Mouse (Mus musculus): Measurements from ENCODE around the gene Rpl29. TPM values are rescaled to one million over a fixed set of nuclear protein-coding genes. Genes with fewer than 3 reads are reported as not detected.

The Rpl29 gene
- polyA plus RNA-seq, 1 experiment from 2014 or later: 1,370 TPM

- ATAC-seq (ENCODE audit: low FRiP score, low TSS enrichment): peak; percentile 81
- H3K4me1 ChIP-seq (ENCODE audit: control insufficient read depth, insufficient read depth, low read length): peaks cover 18% of the 10 kb centered on the region
- H3K4me3 ChIP-seq (ENCODE audit: low read length): peak overlapping the region; percentile 53
- peak overlapping the region; percentile 67 for H3K27ac ChIP-seq (ENCODE audit: low read depth, low read length)
- H3K9me3 ChIP-seq (ENCODE audit: control insufficient read depth, low read length): no peaks in the 10 kb centered on the region
- peak overlapping the region; percentile 75 for H3K9ac ChIP-seq (ENCODE audit: low read depth, low read length)
- H3K36me3 ChIP-seq (ENCODE audit: control insufficient read depth, insufficient read depth, low read length): peaks cover 35% of the 10 kb centered on the region
- peak overlapping the region; percentile 98 for H3K4me2 ChIP-seq (replicated peaks; ENCODE audit: low read depth, low read length)
- WGBS: 2% methylated on average over 67 of the region's 99 CpGs
- H3K27me3 ChIP-seq (ENCODE audit: control insufficient read depth, insufficient read depth, low read length): no peaks in the 10 kb centered on the region
Observed at GRCm38 (mm10) chr9:106464751-106465541, 35.7 kb downstream of the Rpl29 start.

GRCm38 (mm10) chr9:106465571-106466200, 36.4 kb downstream of the Rpl29 start, which contains the start of gene Gpr62:
Gene Gpr62 (minus strand): TSS chr9:106465938.
- Histone ChIP-seq H3K9ac (ENCODE audit: low read depth, low read length) (peak within 1 kb of the TSS; percentile 75), H3K4me3 (ENCODE audit: low read length) (peak within 1 kb of the TSS; percentile 53), H3K4me2 (replicated peaks; ENCODE audit: low read depth, low read length) (peak within 1 kb of the TSS; percentile 98), H3K27ac (ENCODE audit: low read depth, low read length) (peak within 1 kb of the TSS; percentile 67), H3K9me3 (ENCODE audit: control insufficient read depth, low read length) (no peaks in the 10 kb centered on the region), H3K27me3 (ENCODE audit: control insufficient read depth, insufficient read depth, low read length) (no peaks in the 10 kb centered on the region), H3K4me1 (ENCODE audit: control insufficient read depth, insufficient read depth, low read length) (peaks cover 11% of the 10 kb centered on the region), H3K36me3 (ENCODE audit: control insufficient read depth, insufficient read depth, low read length) (peaks cover 28% of the 10 kb centered on the region)
- 25% methylated on average over 26 of the region's 26 CpGs for WGBS
- ATAC-seq (ENCODE audit: low FRiP score, low TSS enrichment): no peak

- no peak overlapping the region for H3K4me3 ChIP-seq (ENCODE audit: low read length)
- H3K4me1 ChIP-seq (ENCODE audit: control insufficient read depth, insufficient read depth, low read length): peaks cover 9% of the 10 kb centered on the region
- no peaks in the 10 kb centered on the region for H3K27me3 ChIP-seq (ENCODE audit: control insufficient read depth, insufficient read depth, low read length)
- peaks cover 19% of the 10 kb centered on the region for H3K36me3 ChIP-seq (ENCODE audit: control insufficient read depth, insufficient read depth, low read length)
- H3K9me3 ChIP-seq (ENCODE audit: control insufficient read depth, low read length): no peaks in the 10 kb centered on the region
- H3K4me2 ChIP-seq (replicated peaks; ENCODE audit: low read depth, low read length): no peak overlapping the region
- 90% methylated on average over 6 of the region's 6 CpGs for WGBS
- ATAC-seq (ENCODE audit: low FRiP score, low TSS enrichment): no peak
- no peak overlapping the region for H3K27ac ChIP-seq (ENCODE audit: low read depth, low read length)
- H3K9ac ChIP-seq (ENCODE audit: low read depth, low read length): no peak overlapping the region
Observed at GRCm38 (mm10) chr9:106466721-106467120, 37.5 kb downstream of the Rpl29 start.

- Histone ChIP-seq H3K9ac (ENCODE audit: low read depth, low read length) (no peak overlapping the region), H3K4me2 (replicated peaks; ENCODE audit: low read depth, low read length) (no peak overlapping the region), H3K4me1 (ENCODE audit: control insufficient read depth, insufficient read depth, low read length) (peaks cover 13% of the 10 kb centered on the region), H3K27ac (ENCODE audit: low read depth, low read length) (no peak overlapping the region), H3K27me3 (ENCODE audit: control insufficient read depth, insufficient read depth, low read length) (no peaks in the 10 kb centered on the region), H3K36me3 (ENCODE audit: control insufficient read depth, insufficient read depth, low read length) (peaks cover 10% of the 10 kb centered on the region), H3K4me3 (ENCODE audit: low read length) (no peak overlapping the region), H3K9me3 (ENCODE audit: control insufficient read depth, low read length) (no peaks in the 10 kb centered on the region)
- ATAC-seq (ENCODE audit: low FRiP score, low TSS enrichment): no peak
- 80% methylated on average over 7 of the region's 7 CpGs for WGBS
Observed at GRCm38 (mm10) chr9:106467746-106468145, 38.5 kb downstream of the Rpl29 start.

GRCm38 (mm10) chr9:106469317-106469716, 40.1 kb downstream of the Rpl29 start:
- Histone ChIP-seq H3K9me3 (ENCODE audit: control insufficient read depth, low read length) (no peaks in the 10 kb centered on the region), H3K36me3 (ENCODE audit: control insufficient read depth, insufficient read depth, low read length) (no peaks in the 10 kb centered on the region), H3K4me2 (replicated peaks; ENCODE audit: low read depth, low read length) (no peak overlapping the region), H3K27ac (ENCODE audit: low read depth, low read length) (no peak overlapping the region), H3K4me3 (ENCODE audit: low read length) (no peak overlapping the region), H3K9ac (ENCODE audit: low read depth, low read length) (0 out of 2 replicates have a peak overlapping the region, but pooled peaks have one; percentile 9), H3K4me1 (ENCODE audit: control insufficient read depth, insufficient read depth, low read length) (peaks cover 13% of the 10 kb centered on the region), H3K27me3 (ENCODE audit: control insufficient read depth, insufficient read depth, low read length) (no peaks in the 10 kb centered on the region)
- no peak for ATAC-seq (ENCODE audit: low FRiP score, low TSS enrichment)
- 62% methylated on average over 6 of the region's 6 CpGs for WGBS

- H3K9me3 ChIP-seq (ENCODE audit: control insufficient read depth, low read length): no peaks in the 10 kb centered on the region
- no peaks in the 10 kb centered on the region for H3K27me3 ChIP-seq (ENCODE audit: control insufficient read depth, insufficient read depth, low read length)
- H3K4me2 ChIP-seq (replicated peaks; ENCODE audit: low read depth, low read length): no peak overlapping the region
- peaks cover 13% of the 10 kb centered on the region; the same call in 1 of the 2 replicates for H3K4me1 ChIP-seq (ENCODE audit: control insufficient read depth, insufficient read depth, low read length)
- H3K27ac ChIP-seq (ENCODE audit: low read depth, low read length): no peak overlapping the region
- H3K4me3 ChIP-seq (ENCODE audit: low read length): no peak overlapping the region
- H3K36me3 ChIP-seq (ENCODE audit: control insufficient read depth, insufficient read depth, low read length): no peaks in the 10 kb centered on the region
- ATAC-seq (ENCODE audit: low FRiP score, low TSS enrichment): no peak
- WGBS: 70% methylated on average over 9 of the region's 9 CpGs
- H3K9ac ChIP-seq (ENCODE audit: low read depth, low read length): peak overlapping the region; percentile 9; the same call in 1 of the 2 replicates
Observed at GRCm38 (mm10) chr9:106469776-106470175, 40.5 kb downstream of the Rpl29 start.

- Histone ChIP-seq H3K4me2 (replicated peaks; ENCODE audit: low read depth, low read length) (peak overlapping the region; percentile 24; the same call in 1 of the 2 replicates), H3K9me3 (ENCODE audit: control insufficient read depth, low read length) (no peaks in the 10 kb centered on the region), H3K9ac (ENCODE audit: low read depth, low read length) (no peak overlapping the region), H3K4me3 (ENCODE audit: low read length) (no peak overlapping the region), H3K4me1 (ENCODE audit: control insufficient read depth, insufficient read depth, low read length) (peaks cover 12% of the 10 kb centered on the region), H3K27me3 (ENCODE audit: control insufficient read depth, insufficient read depth, low read length) (no peaks in the 10 kb centered on the region), H3K27ac (ENCODE audit: low read depth, low read length) (no peak overlapping the region), H3K36me3 (ENCODE audit: control insufficient read depth, insufficient read depth, low read length) (no peaks in the 10 kb centered on the region)
- no peak for ATAC-seq (ENCODE audit: low FRiP score, low TSS enrichment)
- 70% methylated on average over 14 of the region's 14 CpGs for WGBS
Observed at GRCm38 (mm10) chr9:106470991-106471750, 41.9 kb downstream of the Rpl29 start.

GRCm38 (mm10) chr9:106471892-106472291, 42.6 kb downstream of the Rpl29 start:
- Histone ChIP-seq H3K4me3 (ENCODE audit: low read length) (no peak overlapping the region), H3K9me3 (ENCODE audit: control insufficient read depth, low read length) (no peaks in the 10 kb centered on the region), H3K4me1 (ENCODE audit: control insufficient read depth, insufficient read depth, low read length) (peaks cover 17% of the 10 kb centered on the region), H3K27ac (ENCODE audit: low read depth, low read length) (no peak overlapping the region), H3K4me2 (replicated peaks; ENCODE audit: low read depth, low read length) (peak overlapping the region; percentile 24; the same call in 1 of the 2 replicates), H3K9ac (ENCODE audit: low read depth, low read length) (no peak overlapping the region), H3K27me3 (ENCODE audit: control insufficient read depth, insufficient read depth, low read length) (no peaks in the 10 kb centered on the region), H3K36me3 (ENCODE audit: control insufficient read depth, insufficient read depth, low read length) (no peaks in the 10 kb centered on the region)
- ATAC-seq (ENCODE audit: low FRiP score, low TSS enrichment): peak; percentile 24; the same call in 1 of the 2 replicates
- WGBS: 10% methylated on average over 5 of the region's 5 CpGs

All from kidney, embryonic 14.5 days (tissue).